Mouse (Mus musculus) lung, embryonic 14.5 days (tissue): Measurements from ENCODE around the gene Slc45a3. TPM values are rescaled to one million over a fixed set of nuclear protein-coding genes. Genes with fewer than 3 reads are reported as not detected.

Source experiments
- ATAC-seq: fragments of 200-750 bp; cut with Nextera tagmentation; 2 replicates; pipeline ENCODE4 v1.8.0; 2017; ENCODE audit warnings: mild to moderate bottlenecking, moderate TSS enrichment, moderate library complexity; ENCODE audit not compliant: insufficient read depth
- DNase-seq: peaks from one replicate; pipeline ENCODE4 v3.0.0-alpha.2; 2015
- H3K27ac ChIP-seq: fragments of 300-500 bp; sonication (generic); 2 replicates; pipeline ENCODE4 v1.5.1; 2014; ENCODE audit warnings: low read depth, mild to moderate bottlenecking, moderate library complexity
- H3K27me3 ChIP-seq: fragments of 300-500 bp; sonication (generic); 2 replicates; pipeline ENCODE4 v1.6.1; 2014; ENCODE audit warnings: low read length, control low read depth; ENCODE audit not compliant: insufficient read depth
- H3K36me3 ChIP-seq: fragments of 300-500 bp; sonication (generic); 2 replicates; pipeline ENCODE4 v1.6.1; 2014; ENCODE audit warnings: control low read depth; ENCODE audit not compliant: insufficient read depth
- H3K4me1 ChIP-seq: fragments of 300-500 bp; sonication (generic); 2 replicates; pipeline ENCODE4 v1.6.1; 2014; ENCODE audit warnings: antibody characterized with exemption, control low read depth; ENCODE audit not compliant: insufficient read depth
- H3K4me2 ChIP-seq: fragments of 300-500 bp; sonication (generic); 2 replicates; pipeline ENCODE4 v1.6.1; 2014; ENCODE audit warnings: mild to moderate bottlenecking
- H3K4me3 ChIP-seq: fragments of 300-500 bp; sonication (generic); 2 replicates; pipeline ENCODE4 v1.5.1; 2014; ENCODE audit warnings: low read depth, low read length
- H3K9ac ChIP-seq: fragments of 300-500 bp; sonication (generic); 2 replicates; pipeline ENCODE4 v1.6.1; 2014
- H3K9me3 ChIP-seq: fragments of 300-500 bp; sonication (generic); 2 replicates; pipeline ENCODE4 v1.6.1; 2016; ENCODE audit warnings: low read depth, low read length, control low read depth
- CTCF ChIP-seq: IDR thresholded peaks from 2 replicates; pipeline ENCODE4 v1.5.1; 2016; ENCODE audit warnings: antibody characterized with exemption, low read depth
- WGBS: fragments of 180-500 bp; shearing (Covaris S2); extraction: QIAGEN DNeasy Blood & Tissue Kit; methylation state at CpG from one replicate; pipeline ENCODE4 v1.1.7; 2014; 5-methylcytosine and 5-hydroxymethylcytosine counted together
- polyA plus RNA-seq: library from polyadenylated mRNA; unstranded; fragments of >200 nt; fragmentation: Nextera tagmentation; extraction: Ambion mirVana; gene quantifications from 2 replicates; pipeline ENCODE4 v1.2.1, GENCODE M21; 2014

Slc45a3 gene
- polyA plus RNA-seq, 1 experiment from 2014 or later: 2.2 TPM

DNA sequence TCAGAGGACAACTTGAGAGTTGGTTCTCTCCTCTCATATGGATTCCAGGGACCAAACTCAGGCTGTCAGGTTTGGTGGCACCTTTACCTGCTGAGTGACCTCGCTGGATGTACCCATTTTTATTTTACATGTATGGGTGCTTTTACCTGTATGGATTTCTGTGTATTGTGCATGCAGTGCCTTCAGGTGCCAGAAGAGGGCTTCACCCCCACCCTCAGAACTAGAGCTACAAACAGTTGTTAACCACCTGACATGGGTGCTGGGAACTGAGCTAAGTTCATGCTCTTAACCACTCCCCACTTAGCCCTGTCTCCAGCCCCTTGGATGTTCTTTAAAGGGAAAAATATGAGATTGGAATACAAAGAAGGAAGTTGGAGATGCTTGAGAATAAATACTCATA is 52.0 kb downstream of the Slc45a3 start:
- no peak overlapping the region for H3K27ac ChIP-seq
- TF ChIP-seq CTCF: peak; percentile 31
- WGBS: 78% methylated on average over 1 of the region's 1 CpGs

DNA sequence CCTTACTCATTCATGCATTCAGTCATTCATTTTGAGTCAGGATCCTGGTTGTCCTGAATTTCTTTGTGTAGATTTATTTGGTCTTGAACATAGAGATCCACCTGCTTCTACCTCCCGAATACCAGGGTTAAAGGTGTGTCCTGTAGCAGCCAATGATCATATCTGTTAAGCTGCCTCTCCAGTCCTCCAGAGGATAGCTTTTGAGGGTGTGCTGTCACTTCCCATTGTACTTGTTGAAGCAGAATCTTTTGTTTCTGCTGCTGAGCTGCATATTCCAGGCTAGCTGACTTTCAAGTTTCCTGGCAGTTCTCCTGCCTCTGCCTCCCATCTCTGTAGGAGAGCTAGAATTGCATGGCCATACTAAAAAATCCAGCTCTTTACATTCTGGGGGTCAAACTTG is 53.9 kb downstream of the Slc45a3 start:
- Histone ChIP-seq H3K27ac (no peak overlapping the region), H3K9ac (no peak overlapping the region), H3K4me1 (no peaks in the 10 kb centered on the region), H3K9me3 (no peaks in the 10 kb centered on the region), H3K27me3 (no peaks in the 10 kb centered on the region), H3K4me2 (no peak overlapping the region), H3K4me3 (no peak overlapping the region), H3K36me3 (peaks cover 60% of the 10 kb centered on the region)
- WGBS: 94% methylated on average over 1 of the region's 1 CpGs
- no peak for ATAC-seq
- no peak for DNase-seq
- no peak for TF ChIP-seq CTCF

More for the DNA sequence above, 52.0 kb downstream of the Slc45a3 start:
- Histone ChIP-seq H3K36me3 (peaks cover 43% of the 10 kb centered on the region), H3K9ac (no peak overlapping the region), H3K4me2 (no peak overlapping the region), H3K27me3 (no peaks in the 10 kb centered on the region), H3K4me3 (no peak overlapping the region), H3K9me3 (no peaks in the 10 kb centered on the region), H3K4me1 (peaks cover 1% of the 10 kb centered on the region; the same call in 1 of the 2 replicates)
- DNase-seq (no peak), ATAC-seq (no peak)

DNA sequence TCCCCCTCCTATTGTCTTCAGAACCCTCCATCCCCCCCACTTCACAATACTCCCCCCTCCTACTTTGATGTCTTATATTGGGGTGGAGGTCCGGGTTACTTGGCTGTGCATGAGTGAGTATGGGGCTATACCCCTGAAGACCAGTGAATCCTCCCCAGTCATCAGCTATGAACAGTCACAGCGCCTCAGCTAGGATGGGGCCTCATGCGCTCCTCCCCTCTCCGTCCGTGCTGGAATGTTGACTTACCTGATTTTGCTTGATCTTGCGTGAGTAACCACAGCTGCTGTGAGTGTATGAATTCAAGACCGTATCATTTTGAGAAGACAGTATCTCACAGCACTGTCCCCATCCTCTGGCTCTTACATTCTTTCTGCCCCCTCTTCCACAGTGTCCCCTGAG is 57.1 kb downstream of the Slc45a3 start:
- H3K4me2 ChIP-seq: no peak overlapping the region
- ATAC-seq: no peak

DNA sequence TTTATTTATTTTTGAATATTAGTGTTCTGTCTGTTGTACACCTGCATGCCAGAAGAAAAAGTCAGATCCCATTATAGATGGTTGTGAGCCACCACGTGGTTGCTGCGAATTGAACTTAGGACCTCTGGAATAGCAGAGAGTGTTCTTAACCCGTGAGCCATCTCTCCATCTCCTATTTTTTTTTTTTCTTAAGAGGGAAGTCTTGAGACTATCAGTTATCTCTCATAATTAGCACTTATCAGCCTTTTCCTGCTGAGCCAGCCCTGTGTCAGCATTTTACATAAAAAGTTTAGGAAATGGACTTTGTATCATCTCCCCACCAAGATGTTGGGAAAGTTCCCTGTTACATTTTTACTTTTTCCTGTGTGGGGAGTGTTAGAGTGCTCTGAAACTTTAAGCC is 59.3 kb downstream of the Slc45a3 start:
- Histone ChIP-seq H3K9me3 (no peaks in the 10 kb centered on the region), H3K4me2 (no peak overlapping the region), H3K36me3 (peaks cover 91% of the 10 kb centered on the region), H3K4me3 (no peak overlapping the region), H3K4me1 (no peaks in the 10 kb centered on the region), H3K27ac (no peak overlapping the region), H3K9ac (no peak overlapping the region), H3K27me3 (no peaks in the 10 kb centered on the region)
- no peak for TF ChIP-seq CTCF
- 80% methylated on average over 3 of the region's 3 CpGs for WGBS
- ATAC-seq (no peak), DNase-seq (no peak)

More for the DNA sequence above, 57.1 kb downstream of the Slc45a3 start:
- no peaks in the 10 kb centered on the region for H3K9me3 ChIP-seq
- TF ChIP-seq CTCF: no peak
- H3K4me1 ChIP-seq: no peaks in the 10 kb centered on the region
- H3K27me3 ChIP-seq: no peaks in the 10 kb centered on the region
- DNase-seq: no peak
- H3K9ac ChIP-seq: no peak overlapping the region
- H3K4me3 ChIP-seq: no peak overlapping the region
- WGBS: 80% methylated on average over 7 of the region's 7 CpGs
- H3K36me3 ChIP-seq: peaks cover 80% of the 10 kb centered on the region
- no peak overlapping the region for H3K27ac ChIP-seq

DNA sequence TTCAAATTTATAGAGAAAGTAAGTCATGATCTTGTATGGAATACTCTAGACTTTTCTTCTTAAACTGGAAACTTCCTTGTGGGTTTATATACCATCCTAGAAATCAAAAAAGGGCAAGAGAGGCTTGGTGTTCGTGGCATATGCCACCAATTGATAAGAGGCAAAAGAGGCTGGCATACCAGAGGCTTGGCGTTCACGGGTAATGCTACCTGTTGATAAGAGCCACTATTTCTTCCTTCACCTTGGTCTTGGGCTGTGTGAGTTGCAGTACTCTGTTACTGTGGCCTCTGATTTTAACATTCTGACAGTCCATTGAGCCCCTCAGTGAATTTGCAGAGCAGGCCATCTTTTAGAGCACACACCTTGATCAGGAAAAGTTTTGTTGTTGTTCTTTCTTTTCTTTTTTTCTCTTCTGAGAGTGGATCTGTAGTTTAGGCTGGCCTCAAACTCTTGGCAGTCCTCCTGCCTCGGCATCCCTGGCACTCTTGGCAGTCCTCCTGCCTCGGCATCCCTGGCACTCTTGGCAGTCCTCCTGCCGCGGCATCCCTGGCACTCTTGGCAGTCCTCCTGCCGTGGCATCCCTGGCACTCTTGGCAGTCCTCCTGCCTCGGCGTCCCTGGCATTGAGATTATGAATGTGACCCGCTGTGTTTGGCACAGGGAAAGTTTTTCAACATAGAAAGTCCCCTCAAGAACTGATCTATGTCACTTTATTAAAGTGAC is 64.3 kb downstream of the Slc45a3 start:
- ATAC-seq (no peak), DNase-seq (no peak)
- Histone ChIP-seq H3K9me3 (no peaks in the 10 kb centered on the region), H3K4me3 (no peak overlapping the region), H3K27me3 (no peaks in the 10 kb centered on the region), H3K36me3 (peaks cover 82% of the 10 kb centered on the region), H3K4me2 (no peak overlapping the region), H3K27ac (no peak overlapping the region), H3K9ac (no peak overlapping the region), H3K4me1 (no peaks in the 10 kb centered on the region)
- TF ChIP-seq CTCF: no peak
- 88% methylated on average over 11 of the region's 11 CpGs for WGBS

DNA sequence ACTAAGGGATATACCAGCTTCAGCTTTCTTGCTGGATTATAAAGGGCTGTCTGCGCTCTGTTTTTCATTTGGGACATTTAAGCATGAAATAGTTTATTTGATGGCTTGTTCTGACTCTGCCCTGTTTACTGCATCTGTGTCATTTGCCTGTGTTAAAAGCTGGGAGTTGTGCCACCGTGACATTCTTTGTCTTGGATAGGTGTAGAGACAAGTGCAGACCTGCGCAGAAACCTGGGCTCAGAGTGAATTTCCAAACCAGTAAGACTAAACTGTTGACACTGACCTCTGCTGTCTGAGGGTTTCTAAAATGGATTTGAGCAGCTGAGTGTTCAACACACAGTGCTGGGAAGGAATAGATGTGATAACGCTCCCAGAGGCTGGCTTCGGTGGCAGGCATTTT is 65.2 kb downstream of the Slc45a3 start:
- no peak overlapping the region for H3K4me2 ChIP-seq
- no peak overlapping the region for H3K9ac ChIP-seq
- H3K27me3 ChIP-seq: no peaks in the 10 kb centered on the region
- H3K36me3 ChIP-seq: peaks cover 78% of the 10 kb centered on the region
- H3K4me1 ChIP-seq: no peaks in the 10 kb centered on the region
- no peaks in the 10 kb centered on the region for H3K9me3 ChIP-seq
- DNase-seq: no peak
- TF ChIP-seq CTCF: no peak
- no peak overlapping the region for H3K4me3 ChIP-seq
- H3K27ac ChIP-seq: no peak overlapping the region
- no peak for ATAC-seq
- WGBS: 84% methylated on average over 5 of the region's 5 CpGs

DNA sequence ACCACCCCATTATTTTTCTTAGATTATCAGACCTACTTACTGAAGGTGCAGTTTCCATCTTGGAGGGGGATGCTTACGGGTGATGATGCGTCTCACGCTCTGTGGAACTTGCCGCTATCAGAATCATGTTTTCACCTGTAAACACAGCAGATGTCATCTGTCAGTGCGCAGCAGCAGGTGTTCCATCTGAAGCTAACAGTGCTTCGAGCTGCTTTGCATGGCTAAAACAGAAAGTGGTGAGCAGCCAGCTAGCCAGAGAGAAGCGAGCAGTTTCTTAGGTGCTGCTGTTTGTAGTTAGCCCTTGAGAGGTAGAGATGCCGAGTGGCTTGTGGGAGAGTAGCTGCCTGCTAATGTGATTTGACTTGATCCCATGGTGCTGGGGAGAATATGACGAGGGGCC is 65.6 kb downstream of the Slc45a3 start:
- no peaks in the 10 kb centered on the region for H3K9me3 ChIP-seq
- no peak overlapping the region for H3K9ac ChIP-seq
- H3K4me2 ChIP-seq: no peak overlapping the region
- no peak overlapping the region for H3K27ac ChIP-seq
- no peak for DNase-seq
- 86% methylated on average over 9 of the region's 9 CpGs for WGBS
- no peak for TF ChIP-seq CTCF
- ATAC-seq: no peak
- H3K27me3 ChIP-seq: no peaks in the 10 kb centered on the region
- no peaks in the 10 kb centered on the region for H3K4me1 ChIP-seq
- H3K4me3 ChIP-seq: no peak overlapping the region
- H3K36me3 ChIP-seq: peaks cover 75% of the 10 kb centered on the region
